Mouse (Mus musculus) kidney, adult 2 months (tissue): ENCODE results near the gene Rnf216.
"Not testable (repeated sequence)": the region's sequence is repeated elsewhere in the genome, so short reads cannot be mapped to it uniquely, and the experiment has no call there.

Experiments used
- CTCF ChIP-seq: fragments of 200-500 bp; conservative IDR thresholded peaks from 2 replicates; pipeline ENCODE4 v1.5.1; 2011; ENCODE audit warnings: low read depth, mild to moderate bottlenecking, control low read depth, low read length, moderate library complexity, mixed read lengths; ENCODE audit not compliant: insufficient read depth, insufficient read length
- POLR2A ChIP-seq: fragments of 200-500 bp; IDR thresholded peaks from one replicate; pipeline ENCODE4 v1.6.1; 2011; ENCODE audit warnings: low read depth, low read length, control low read depth

DNA sequence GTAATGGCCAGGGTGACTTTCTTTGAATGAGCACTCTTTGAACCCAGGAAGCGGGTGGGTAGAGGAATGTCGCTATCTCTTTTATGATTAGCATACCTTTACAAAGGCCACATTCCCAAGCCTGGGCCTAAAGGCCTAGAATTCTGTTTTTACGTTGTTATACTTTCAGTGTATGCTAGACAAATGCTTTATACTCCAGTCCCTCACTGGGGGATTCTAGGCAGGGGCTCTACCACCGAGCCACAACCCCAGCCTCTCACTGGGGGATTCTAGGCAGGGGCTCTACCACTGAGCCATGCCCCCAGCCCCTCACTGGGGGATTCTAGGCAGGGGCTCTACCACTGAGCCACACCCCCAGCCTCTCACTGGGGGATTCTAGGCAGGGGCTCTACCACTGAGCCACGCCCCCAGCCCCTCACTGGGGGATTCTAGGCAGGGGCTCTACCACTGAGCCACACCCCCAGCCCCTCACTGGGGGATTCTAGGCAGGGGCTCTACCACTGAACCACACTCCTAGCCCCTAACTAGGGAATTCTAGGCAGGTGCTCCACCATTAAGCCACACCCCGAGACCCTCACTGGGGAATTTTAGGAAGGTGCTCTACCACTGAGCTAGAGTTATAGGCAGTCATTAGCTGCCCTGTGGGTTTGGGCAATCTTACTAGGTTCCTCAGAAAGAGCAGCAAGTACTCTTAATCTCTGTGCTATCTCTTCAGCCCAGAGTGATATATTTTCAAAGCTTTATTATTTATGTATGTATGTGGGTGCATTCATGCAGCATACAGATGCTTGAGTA is 21.6 kb upstream of the Rnf216 start:
- TF ChIP-seq CTCF, POLR2A: not testable (repeated sequence)
